Mouse (Mus musculus) frontal cortex, adult (tissue): ENCODE measurements around the gene B4galt5.

Source experiments
- ATAC-seq: cut with Nextera tagmentation; 2 replicates; pipeline ENCODE4 v1.9.2; 2017; ENCODE audit warnings: mild to moderate bottlenecking, moderate library complexity, mixed read lengths; ENCODE audit not compliant: low TSS enrichment

The B4galt5 gene

DNA sequence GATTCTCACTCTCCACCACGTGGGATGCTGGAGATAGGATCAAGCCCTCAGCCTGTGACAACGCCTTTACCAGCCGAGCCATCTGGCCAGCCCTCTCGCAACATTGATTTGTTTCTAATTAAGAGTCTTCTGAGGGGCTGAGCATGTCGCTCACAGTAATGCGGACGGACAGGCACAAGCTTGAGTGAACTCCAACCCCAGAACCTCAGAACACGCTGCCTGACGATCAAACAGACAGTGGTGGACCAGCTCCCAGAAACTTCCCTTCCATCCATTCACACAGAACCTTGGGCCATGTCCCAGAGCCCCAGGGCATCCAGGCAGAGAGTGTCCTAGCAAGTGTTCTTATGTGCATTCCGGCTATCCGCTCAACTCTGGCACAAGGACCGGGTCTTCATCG is 72.0 kb downstream of the B4galt5 start:
- ATAC-seq, result no peak

DNA sequence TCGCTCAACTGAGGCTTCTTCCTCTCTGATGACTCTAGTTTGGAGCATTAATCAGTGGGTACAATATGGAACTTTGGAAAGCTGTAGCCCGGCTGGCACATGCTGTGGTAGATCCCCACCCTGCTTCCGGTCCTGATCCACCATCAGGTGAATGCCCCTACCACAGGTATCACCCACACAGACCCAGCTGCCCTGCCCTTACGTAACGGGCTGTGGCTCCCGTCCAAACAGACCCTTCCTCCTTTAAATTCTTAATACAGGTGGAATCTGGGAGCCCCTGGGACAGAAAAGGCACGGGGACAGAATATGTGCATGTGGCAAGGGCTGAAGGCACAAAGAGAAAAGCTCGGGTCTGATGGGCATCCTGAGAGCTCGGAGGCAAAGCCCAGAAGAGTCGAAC is 73.1 kb downstream of the B4galt5 start:
- ATAC-seq, result no peak

DNA sequence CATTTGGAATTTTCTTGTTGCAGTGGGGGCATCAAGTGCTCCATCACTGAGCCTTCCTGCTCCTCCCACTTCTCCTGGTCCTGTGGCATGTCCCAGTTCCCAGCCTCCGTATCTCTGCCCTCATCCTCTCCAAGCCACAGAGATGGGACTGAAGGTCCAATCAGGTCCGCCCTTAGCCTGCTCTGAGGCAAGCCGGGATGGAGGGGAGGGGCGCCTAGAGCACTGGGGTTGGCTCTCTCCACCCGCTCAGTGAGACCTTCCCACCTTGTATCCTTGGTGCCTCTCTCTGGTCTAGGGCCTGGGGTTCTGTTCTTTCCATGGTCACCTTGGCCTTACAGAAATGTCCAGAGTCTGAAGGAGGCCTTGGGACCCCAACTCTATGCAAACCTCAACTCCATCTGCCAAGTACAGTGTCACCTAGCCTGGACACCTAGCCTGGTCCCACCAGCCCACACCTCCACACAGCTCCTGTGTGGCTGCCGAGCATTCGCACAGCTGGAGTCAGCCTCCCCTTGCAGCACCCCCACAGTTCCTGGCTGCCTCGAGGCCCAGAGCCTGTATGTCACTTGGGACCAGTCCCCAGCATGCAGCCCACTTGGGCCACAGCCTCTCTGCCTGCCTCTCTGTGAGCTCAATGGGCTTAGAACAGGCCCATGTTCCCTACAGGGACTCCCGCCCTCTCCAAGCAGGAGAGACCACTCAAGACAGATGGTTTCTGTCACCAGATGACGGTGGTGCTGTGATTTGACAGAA is 74.1 kb downstream of the B4galt5 start:
- no peak for ATAC-seq

DNA sequence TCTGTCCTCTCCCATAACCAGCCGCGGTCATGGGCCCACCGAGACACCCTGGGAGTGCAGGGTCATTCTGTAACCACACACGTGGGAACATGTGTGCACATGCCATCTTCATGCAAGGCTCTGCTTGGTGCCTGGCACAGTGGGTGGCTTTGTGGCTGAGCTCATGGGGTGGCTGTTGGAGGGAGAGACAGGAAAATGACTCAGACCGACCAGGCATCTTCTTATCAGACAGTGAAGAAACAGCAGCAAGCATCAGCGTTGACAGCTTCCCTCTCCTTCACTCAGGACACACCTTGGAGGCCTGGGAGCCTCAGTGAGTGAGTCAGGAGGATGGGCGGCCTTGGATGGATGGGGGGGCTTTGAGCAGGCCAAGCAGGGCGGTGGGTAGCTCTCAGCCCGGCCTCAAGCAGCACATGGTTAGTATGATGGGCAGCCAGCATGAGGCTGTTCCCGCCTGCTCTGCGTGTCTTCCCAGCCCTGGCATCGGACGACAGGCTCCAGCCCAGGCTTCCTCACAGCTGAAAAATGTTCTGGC is 75.7 kb downstream of the B4galt5 start:
- no peak for ATAC-seq

DNA sequence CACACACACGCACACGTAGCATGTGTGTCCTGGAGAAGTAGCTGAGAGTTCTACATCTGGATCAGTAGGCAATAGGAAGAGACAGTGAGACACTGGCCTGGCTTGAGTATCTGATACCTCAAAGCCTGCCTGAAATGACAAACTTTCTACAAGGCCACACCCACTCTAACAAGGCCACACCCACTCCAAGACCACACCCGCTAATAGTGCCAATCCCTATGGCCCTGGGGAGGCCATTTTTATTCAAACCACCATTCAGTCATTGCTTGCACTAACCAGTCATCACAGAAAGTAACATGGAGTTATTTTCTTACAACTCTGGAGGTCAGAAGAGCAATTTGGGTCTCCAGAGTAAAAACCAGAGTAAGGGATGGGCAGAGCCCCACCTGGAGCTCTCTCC is 76.3 kb downstream of the B4galt5 start:
- ATAC-seq, result no peak

DNA sequence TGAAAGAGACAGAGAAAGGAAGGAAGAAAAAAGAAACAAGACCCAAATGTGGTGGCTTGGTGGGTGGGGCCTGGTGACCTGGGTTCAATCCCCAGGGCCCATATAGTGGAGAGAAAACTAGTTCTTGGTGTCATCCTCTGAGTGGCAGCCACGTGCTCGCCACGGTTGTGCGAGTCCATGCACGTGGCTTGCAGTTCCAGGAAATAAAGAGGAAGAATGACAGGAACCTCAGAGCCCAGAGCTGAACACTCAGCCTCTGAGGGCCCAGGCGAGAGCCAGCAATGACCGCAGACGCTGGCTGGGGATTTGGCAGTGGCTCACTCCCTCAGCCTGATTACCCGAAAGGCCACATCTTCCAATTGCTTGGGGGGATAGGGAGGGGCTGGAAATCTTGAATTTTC is 77.9 kb downstream of the B4galt5 start:
- no peak for ATAC-seq

DNA sequence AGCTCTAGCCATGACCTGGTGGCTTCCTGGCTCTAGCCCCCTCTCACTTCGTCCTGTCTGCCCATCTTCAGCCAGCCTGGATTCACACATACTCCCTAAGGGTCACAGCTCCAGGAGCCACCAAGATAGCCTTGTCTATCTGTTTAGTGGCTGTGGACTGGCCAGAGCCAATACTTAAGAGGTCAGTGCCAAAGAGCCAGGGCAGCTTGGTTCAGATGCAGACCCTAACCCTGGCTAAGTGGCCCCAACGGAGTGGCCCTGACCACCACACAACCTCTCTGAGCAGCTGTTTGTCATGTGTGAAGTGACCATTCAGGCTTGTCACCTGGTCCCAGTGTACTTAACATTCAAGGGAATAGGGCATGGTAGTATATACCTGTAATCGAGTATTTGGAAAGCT is 78.5 kb downstream of the B4galt5 start:
- no peak for ATAC-seq

DNA sequence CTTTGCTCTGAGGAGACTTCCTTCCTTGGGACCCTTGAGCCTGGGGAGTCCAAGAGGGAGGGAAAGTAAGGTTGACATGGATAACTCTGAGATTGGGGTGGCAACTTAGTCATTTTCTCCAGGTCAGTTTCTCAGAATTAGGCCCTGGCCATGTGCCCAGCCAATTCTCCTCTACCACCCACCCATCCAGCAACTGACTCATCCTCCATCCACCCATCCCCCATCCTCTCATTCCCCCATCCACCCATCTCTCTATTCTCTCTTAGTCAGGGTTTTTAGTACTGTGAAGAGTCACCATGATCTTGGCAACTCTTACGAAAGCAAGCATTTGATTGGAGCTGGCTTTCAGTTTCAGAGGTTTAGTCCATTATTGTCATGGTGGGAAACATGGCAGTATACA is 80.3 kb downstream of the B4galt5 start:
- no peak for ATAC-seq

DNA sequence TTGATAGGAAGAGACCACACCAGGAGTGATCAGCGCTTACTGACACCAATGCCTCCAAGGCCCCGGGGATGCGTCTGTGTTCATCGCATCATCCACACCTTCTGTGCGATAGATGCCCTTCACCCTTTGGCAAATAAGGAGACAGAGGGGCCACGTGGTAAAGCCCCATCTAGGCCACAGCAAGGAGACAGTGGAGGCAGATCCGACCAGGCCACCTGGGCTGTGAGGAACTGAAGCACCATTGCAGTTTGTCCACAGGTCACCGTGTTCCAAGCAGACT is 80.6 kb downstream of the B4galt5 start:
- ATAC-seq, result no peak

DNA sequence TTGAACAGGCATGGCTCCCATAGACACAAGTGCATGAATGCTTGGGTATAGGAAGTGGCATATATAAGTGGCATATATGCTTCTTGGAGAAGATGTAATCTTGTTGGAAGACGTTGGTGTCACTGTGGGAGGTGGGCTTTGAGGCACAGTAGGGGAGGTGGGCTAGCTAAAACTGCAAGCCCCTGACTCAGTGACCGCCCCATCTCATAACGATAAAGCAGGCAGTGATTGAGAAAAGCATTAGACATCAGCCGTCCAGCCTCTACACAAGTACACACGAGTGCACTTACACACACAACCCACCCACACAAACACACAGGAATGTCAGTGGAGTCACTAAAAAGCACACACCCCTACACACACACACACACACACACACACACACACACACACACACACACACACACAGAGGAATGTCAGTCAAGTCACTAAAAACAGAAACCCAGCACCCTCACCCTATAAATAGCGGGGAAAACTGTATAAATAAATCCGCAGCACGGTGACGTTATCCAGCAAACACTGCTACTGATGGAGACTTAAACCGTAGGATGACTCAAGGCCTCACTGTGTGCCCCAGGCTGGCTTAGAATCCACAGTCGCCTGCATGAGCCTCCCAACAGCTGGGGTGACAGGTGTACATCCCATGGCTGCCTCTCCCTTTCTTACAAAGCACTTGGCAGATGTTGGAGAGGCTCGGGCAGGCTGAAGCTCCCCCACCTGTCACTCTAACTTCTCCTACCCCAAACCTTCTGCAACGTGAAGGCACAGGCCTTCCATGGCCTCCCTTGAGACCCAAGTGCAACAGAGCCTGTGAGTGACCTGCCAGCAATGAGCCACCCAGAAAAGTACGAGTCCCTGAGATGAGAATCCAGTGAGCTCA is 81.2 kb downstream of the B4galt5 start:
- ATAC-seq, result peak; percentile 67; the same call in 1 of the 2 replicates

DNA sequence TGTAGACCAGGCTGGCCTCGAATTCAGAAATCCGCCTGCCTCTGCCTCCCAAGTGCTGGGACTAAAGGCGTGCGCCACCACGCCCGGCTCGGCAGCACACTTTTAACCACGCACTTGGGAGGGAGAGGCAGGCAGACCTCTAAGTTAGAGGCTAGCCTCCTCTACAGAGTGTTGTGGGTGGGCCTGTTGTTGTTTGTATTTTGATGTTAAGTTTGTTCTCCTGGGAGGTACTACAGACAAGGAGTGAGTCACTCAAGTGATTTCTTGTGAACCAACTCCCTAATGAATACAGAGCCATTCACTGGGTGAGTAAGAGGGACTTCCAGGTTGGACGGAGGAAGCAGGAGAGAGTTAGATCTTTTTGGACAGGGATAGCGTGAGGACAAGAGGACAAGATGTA is 82.8 kb downstream of the B4galt5 start:
- no peak for ATAC-seq

DNA sequence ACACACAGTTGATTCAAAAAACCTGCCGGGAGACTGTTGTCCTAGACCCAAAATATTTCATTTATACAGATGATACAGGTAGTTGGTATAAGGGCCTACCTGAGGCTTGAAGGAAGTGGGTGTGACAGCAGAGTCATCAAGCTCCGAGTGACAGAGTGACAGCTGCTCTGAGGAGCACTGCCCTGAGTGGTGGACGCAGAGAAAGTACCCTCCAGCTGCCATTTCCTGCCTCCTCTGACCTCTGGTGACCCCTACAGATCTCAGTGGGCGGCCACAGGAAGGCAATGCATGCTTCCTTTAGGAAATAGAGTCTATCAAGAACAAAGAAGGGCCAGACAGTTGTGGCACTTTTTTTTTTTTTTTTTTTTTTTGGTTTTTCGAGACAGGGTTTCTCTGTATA is 83.2 kb downstream of the B4galt5 start:
- ATAC-seq, result no peak

DNA sequence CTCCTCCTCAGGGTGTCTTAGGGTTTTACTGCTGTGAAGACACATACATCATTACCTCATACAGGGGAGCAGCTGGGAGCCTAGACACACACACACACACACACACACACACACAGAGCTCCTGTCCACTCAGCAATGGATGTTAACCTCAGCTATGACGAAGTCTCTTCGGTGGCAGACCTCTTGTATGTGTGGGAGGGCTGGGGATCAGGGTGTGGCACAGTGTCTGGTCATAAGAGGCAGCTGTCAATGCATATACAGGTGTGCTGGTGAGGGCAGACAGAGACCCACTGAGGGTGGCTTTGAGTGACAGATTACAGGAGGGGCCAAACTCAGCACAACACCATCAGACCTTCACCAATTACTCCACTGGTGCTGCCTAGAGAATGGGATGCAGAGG is 84.0 kb downstream of the B4galt5 start:
- no peak for ATAC-seq

DNA sequence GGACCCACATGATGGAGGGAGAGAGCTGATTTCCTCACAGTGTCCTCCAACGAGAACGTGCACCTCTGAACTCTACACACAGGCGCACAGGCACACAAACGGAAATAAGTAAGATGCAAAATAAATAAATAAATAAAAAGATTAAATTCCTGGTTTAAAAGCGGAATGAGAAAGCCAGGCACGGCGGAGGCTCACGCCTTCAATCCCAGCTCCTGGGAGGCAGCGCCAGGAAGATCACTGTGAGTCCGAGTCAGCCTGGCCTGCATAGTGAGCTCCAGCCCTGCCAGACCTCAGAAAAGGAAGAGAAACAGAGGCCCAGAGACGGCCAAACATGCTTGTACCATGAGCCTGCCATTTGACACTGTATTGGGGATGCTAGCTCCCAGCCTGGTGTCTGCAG is 85.1 kb downstream of the B4galt5 start:
- no peak for ATAC-seq

DNA sequence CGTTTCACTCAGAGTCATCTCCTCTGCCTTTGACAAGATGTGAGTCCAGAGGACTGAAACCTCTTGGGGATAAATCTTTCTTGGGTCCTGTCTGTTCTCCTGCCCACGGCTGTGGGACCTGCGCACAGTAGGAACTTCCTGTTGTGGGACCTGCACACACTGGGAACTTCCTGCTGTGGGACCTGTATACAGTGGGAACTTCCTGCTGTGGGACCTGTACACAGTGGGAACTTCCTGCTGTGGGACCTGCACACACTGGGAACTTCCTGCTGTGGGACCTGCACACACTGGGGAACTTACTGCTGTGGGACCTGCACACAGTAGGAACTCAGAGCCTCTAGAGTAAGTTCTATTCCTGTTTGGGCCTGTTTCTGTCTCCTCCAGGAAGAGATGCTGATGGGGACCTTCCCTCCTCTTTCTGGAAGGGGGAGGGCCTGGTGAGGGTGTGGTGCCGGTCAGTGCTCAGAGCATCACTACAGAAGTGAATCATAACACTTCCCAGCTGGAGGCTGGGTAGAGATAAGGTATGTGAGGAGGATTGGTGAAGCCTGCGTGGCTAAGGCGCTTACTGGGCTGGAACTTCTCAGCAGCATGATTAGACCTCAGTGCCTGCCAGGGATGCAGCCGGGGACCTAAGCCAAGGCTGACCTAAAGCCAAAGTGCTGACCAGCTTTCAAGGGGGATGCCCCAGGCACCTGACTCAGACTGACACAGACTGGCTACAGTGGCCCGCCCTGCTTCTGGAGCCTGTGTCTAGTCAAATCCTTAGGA is 85.8 kb downstream of the B4galt5 start:
- no peak for ATAC-seq

DNA sequence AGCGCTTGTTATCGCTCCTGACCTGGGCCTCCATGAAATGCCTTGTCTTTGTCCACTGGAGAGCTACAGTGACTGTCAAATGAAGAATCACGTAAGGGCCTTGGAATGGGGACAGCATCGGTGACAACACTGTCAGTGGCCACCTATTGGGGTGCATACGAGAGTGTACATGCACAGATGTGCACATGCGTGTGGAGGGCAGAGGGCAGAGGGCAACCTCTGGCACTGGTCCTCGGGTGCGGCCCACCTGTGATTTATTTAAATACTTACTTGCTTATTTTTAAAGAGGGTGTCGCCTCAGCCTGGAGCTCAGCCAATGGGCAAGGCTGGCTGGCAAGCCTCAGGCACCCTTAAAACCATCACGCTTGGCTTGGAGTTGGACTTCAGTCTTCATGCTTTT is 86.5 kb downstream of the B4galt5 start:
- no peak for ATAC-seq

DNA sequence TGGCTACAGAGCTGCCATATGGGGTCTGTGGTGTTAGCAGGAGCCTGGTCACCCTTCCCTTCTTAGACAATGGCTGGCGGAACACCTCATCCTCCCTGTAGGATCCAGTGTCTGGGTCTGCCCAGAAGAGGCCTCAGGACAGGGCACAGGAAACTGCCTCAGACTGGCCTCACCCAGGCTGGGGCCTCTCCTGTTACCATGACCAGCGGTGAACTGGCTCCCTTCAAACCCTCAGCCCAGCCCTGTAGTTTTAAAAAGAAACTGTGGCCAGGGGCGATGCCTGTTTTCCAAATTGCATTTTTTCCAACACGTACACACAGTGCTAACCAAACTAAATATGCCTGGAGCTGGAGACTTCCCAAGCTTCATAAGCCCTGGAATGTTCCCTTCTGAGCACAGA is 87.9 kb downstream of the B4galt5 start:
- ATAC-seq, result no peak

DNA sequence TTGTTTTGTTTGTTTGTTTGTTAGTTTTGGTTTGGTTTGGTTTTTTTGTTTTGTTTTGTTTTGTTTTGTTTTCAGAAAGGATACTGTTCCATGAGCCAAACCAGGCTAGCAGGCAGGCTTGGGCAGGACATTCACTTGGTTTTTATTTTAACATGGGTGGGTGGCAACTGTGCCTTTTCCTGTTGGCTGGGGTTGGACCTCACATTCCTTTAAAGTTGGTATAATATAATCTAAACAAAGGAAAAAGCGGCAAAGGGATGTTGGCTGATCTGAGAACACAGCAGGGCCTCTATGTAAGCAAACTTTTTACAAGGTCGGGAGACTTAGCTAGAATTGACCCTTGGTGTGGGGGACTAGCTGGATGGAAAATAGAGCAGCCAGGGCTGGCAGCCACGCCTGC is 91.2 kb downstream of the B4galt5 start:
- no peak for ATAC-seq

DNA sequence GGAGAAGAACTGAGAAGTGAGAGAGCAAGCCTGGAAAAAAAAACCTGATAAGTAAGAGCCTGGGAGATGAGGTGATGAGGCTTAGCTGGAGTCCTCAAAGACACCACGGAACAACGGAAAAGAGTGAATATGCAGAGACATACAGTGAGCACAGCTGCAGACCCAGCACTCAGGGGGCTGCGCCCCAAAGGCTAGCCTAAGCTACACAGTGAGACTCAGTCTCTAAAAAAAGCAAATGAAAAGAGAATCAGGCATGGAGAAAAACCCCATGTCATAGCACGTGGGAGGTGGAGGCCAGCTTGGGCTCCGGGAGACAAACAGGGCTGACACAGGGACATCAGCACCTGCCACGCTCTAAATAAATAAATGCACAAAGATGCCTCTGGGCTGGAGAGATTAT is 94.2 kb downstream of the B4galt5 start:
- ATAC-seq, result no peak

DNA sequence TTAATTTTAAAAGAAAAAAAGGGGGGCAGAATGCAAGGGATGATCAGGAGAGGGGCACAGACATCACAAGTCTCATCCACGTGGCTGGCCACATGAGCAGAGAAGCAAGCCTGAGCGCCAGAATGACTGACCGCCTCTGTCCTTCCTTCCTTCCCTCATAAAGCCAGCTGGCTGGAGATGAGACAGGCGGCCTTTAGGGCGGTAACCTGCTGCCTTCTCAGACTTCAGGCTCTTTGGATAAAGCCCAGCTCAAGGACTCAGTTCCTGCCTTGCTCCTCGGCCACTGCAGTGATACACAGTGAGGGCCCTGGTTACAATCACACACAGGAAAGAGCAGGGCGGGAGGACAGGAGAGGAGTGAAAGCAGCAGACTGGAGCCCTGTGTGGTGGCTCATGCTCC is 94.8 kb downstream of the B4galt5 start:
- no peak for ATAC-seq

DNA sequence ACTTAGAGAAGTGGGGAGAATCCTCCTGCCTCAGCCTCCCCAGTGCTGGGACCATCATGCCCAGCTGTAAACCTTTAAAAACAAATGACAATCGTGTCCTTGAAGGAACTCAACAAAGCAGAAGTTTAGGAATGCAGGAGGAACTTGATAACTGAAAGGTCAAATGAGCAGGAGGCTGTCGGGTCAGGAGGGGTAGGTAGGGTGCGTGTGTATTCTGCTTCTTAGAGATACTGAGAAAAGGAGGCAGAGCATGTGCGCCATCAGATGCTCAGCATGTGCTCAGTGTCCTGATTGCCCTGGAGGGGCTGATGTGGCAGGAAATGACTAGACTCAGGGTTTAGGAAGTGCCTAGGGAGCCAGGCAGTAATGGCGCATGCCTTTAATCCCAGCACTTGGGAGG is 95.5 kb downstream of the B4galt5 start:
- no peak for ATAC-seq

DNA sequence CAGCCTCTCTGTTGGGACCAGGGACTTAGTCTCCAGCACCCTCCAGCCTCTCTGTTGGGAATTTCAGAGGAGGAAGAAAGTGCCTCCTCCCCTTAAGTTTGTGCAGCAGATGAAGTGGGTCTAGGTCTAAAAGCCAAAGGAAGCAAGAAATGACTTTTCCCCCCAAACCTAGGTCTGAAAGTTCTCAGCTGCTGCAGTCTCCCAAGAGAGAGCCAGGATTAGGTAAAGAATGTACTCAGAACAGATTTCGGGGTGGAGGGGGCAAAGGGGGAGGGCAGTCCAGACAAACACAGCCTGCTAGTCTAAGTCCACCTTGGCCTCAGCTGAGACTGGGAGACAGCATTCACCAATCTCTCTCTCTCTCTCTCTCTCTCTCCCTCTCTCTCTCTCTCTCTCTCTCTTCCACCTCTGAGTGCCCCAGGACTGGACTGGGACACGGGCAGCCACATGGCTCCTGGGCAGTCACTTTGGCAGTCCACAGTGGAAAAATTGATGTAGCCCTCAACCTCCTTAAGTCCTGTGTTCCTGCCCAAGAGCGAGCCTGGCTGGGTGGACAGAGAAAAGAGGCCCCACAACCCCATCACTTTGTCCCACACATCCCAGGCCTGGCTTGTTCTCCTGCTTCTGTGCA is 96.8 kb downstream of the B4galt5 start:
- no peak for ATAC-seq
